Mouse (Mus musculus) MEL (cell line): ENCODE data around the gene 3110082I17Rik.

ENCODE experiments used
- ELF1 ChIP-seq: IDR thresholded peaks from 2 replicates; pipeline ENCODE4 v1.6.1; 2014; ENCODE audit warnings: low read depth, mild to moderate bottlenecking, inconsistent platforms, low read length, improper control_type of control experiment, moderate library complexity
- EP300 ChIP-seq, 2 experiments: IDR thresholded peaks; 2 replicates each; pipeline ENCODE4 v1.6.1; 2011; ENCODE audit warnings: improper control_type of control experiment in 2 of 2, low read length in 2 of 2, low read depth in 1 of 2, mild to moderate bottlenecking in 1 of 2
- KAT2A ChIP-seq: conservative IDR thresholded peaks from 2 replicates; pipeline ENCODE4 v1.6.1; 2012; ENCODE audit warnings: low read depth, low read length, improper control_type of control experiment, inconsistent platforms

DNA sequence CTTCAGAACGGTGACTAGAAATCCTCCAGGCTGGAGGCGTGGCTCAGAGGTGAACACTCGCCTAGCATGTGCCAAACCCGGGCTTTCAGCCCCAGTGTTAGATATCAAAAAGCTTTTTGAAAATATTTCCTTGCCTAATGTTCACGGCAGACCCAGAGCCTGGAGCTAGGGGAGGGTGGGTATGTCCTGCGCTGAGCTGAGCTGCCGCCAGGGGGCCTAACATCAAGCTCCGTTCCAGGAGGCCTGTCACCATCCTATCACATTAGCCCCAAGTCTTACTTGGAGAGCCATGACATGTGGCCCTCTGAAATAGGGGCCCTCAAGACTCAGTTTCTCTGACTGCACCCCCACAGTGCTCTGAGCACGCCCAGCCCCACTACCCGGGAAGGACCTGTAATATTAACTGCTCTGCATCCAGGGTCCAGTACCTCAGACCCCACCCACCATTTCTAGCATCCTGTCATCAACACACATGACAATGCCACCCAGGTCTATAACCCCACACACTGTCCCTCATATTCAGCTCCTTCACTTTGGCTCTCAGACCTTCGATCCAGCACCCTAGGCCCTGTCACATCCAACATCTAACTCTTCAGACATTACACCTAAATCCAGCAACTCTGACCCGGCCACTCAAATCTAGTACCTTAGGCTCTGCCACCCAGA lies 116.2 kb downstream of the 3110082I17Rik start:
- TF ChIP-seq KAT2A (no peak), EP300 (IDR thresholded peaks at IDR 0.05; ENCODE audit: low read depth in 1 of 2, low read length in 2 of 2) (no peak), ELF1 (no peak)
